Mouse (Mus musculus): ENCODE measurements at regions not wholly inside any gene's neighbourhood (a gene's known extent, or its start where the extent isn't known, plus 50 kb on each side); places are given as distances from the start of the nearest gene placed in this dataset.
"Not testable (repeated sequence)": the region's sequence is repeated elsewhere in the genome, so short reads cannot be mapped to it uniquely, and the experiment has no call there.

GRCm38 (mm10) chr6:62573611-62574010 lies 682.1 kb upstream of the Grid2 start:
- Histone ChIP-seq H3K9me3 (replicated peaks; ENCODE audit: control insufficient read depth, low read length) (no peaks in the 10 kb centered on the region), H3K4me3 (ENCODE audit: low read depth, low read length) (no peak overlapping the region), H3K36me3 (replicated peaks; ENCODE audit: control insufficient read depth, insufficient read depth, low read depth, low read length) (no peaks in the 10 kb centered on the region), H3K27me3 (ENCODE audit: control insufficient read depth, insufficient read depth, low read length) (no peaks in the 10 kb centered on the region), H3K4me1 (ENCODE audit: control insufficient read depth, insufficient read depth, low read length) (no peaks in the 10 kb centered on the region), H3K9ac (replicated peaks; ENCODE audit: low read length) (no peak overlapping the region), H3K27ac (replicated peaks; ENCODE audit: low read depth, low read length) (no peak overlapping the region), H3K4me2 (ENCODE audit: low read depth, low read length) (no peak overlapping the region)
- no peak for DNase-seq (ENCODE audit: low spot score)
- ATAC-seq (replicated peaks; ENCODE audit: insufficient number of reproducible peaks, low FRiP score, low TSS enrichment, low read depth): no peak
- 76% methylated on average over 4 of the region's 4 CpGs for WGBS

- ATAC-seq (replicated peaks; ENCODE audit: insufficient number of reproducible peaks, low FRiP score, low TSS enrichment, low read depth) (no peak), DNase-seq (ENCODE audit: low spot score) (peak; percentile 63)
- Histone ChIP-seq H3K36me3 (replicated peaks; ENCODE audit: control insufficient read depth, insufficient read depth, low read depth, low read length) (no peaks in the 10 kb centered on the region), H3K4me1 (ENCODE audit: control insufficient read depth, insufficient read depth, low read length) (no peaks in the 10 kb centered on the region), H3K9me3 (replicated peaks; ENCODE audit: control insufficient read depth, low read length) (no peaks in the 10 kb centered on the region), H3K9ac (replicated peaks; ENCODE audit: low read length) (no peak overlapping the region), H3K27me3 (ENCODE audit: control insufficient read depth, insufficient read depth, low read length) (no peaks in the 10 kb centered on the region), H3K4me2 (ENCODE audit: low read depth, low read length) (no peak overlapping the region), H3K4me3 (ENCODE audit: low read depth, low read length) (no peak overlapping the region), H3K27ac (replicated peaks; ENCODE audit: low read depth, low read length) (no peak overlapping the region)
- 20% methylated on average over 5 of the region's 5 CpGs for WGBS
These were observed 679.5 kb upstream of the Grid2 start for GRCm38 (mm10) chr6:62576200-62576599.

- no peaks in the 10 kb centered on the region for H3K9me3 ChIP-seq (replicated peaks; ENCODE audit: control insufficient read depth, low read length)
- no peak overlapping the region for H3K9ac ChIP-seq (replicated peaks; ENCODE audit: low read length)
- H3K27me3 ChIP-seq (ENCODE audit: control insufficient read depth, insufficient read depth, low read length): no peaks in the 10 kb centered on the region
- H3K4me1 ChIP-seq (ENCODE audit: control insufficient read depth, insufficient read depth, low read length): no peaks in the 10 kb centered on the region
- H3K36me3 ChIP-seq (replicated peaks; ENCODE audit: control insufficient read depth, insufficient read depth, low read depth, low read length): no peaks in the 10 kb centered on the region
- no peak overlapping the region for H3K4me3 ChIP-seq (ENCODE audit: low read depth, low read length)
- no peak overlapping the region for H3K27ac ChIP-seq (replicated peaks; ENCODE audit: low read depth, low read length)
- DNase-seq (ENCODE audit: low spot score): no peak
- ATAC-seq (replicated peaks; ENCODE audit: insufficient number of reproducible peaks, low FRiP score, low TSS enrichment, low read depth): no peak
- H3K4me2 ChIP-seq (ENCODE audit: low read depth, low read length): no peak overlapping the region
These were observed 635.1 kb upstream of the Grid2 start for GRCm38 (mm10) chr6:62620543-62620942.

DNA sequence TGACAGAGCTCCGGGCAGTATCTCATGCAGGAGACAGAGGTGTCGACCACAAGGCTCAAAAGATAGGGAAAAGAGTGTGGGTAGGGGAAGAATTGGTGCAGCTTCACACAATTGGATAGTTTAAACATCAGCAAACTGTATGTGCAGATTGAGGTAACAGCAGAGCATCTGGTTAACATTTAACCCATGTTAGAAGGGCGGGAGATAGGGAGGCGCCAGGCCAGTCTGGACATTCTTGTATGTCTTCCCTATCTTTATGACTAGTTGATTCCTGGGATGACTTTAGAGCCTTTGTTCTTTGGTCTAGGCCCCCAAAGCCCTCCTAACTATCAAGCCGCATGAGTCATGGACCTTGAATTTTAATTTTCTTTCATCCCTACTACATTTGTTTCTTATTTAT lies 587.6 kb upstream of the Grid2 start:
- 91% methylated on average over 5 of the region's 5 CpGs for WGBS
- DNase-seq (ENCODE audit: low spot score); H3K4me3 ChIP-seq (ENCODE audit: low read depth, low read length): not testable (repeated sequence)

DNA sequence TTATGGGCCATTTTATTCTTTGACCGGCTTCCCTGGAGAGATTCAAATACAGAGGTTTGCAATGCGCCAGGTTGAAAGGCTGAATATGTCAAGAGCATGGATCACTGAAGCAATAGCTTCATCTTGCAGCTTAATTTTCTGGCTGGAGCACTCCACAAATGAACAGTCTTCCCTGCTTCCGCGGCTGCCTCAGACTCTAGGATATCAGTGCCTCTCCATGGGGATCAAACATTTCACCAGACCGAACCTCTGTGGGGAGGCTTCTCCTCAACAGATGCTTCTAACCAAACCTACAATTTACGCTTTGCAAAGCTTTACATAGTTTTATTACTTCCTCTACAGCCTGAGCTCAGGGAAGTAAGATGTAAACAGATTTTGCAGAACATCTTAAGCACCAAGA lies 537.3 kb upstream of the Grid2 start:
- H3K36me3 ChIP-seq (replicated peaks; ENCODE audit: control insufficient read depth, insufficient read depth, low read depth, low read length): no peaks in the 10 kb centered on the region
- no peak overlapping the region for H3K4me3 ChIP-seq (ENCODE audit: low read depth, low read length)
- H3K4me2 ChIP-seq (ENCODE audit: low read depth, low read length): no peak overlapping the region
- no peaks in the 10 kb centered on the region for H3K4me1 ChIP-seq (ENCODE audit: control insufficient read depth, insufficient read depth, low read length)
- DNase-seq (ENCODE audit: low spot score) (no peak), ATAC-seq (replicated peaks; ENCODE audit: insufficient number of reproducible peaks, low FRiP score, low TSS enrichment, low read depth) (no peak)
- 69% methylated on average over 6 of the region's 6 CpGs for WGBS
- no peak overlapping the region for H3K27ac ChIP-seq (replicated peaks; ENCODE audit: low read depth, low read length)
- H3K9ac ChIP-seq (replicated peaks; ENCODE audit: low read length): no peak overlapping the region
- no peaks in the 10 kb centered on the region for H3K9me3 ChIP-seq (replicated peaks; ENCODE audit: control insufficient read depth, low read length)
- H3K27me3 ChIP-seq (ENCODE audit: control insufficient read depth, insufficient read depth, low read length): no peaks in the 10 kb centered on the region

More for the DNA sequence above, 587.6 kb upstream of the Grid2 start:
- not testable (repeated sequence) for H3K4me2 ChIP-seq (ENCODE audit: low read depth, low read length); H3K27me3 ChIP-seq (ENCODE audit: control insufficient read depth, insufficient read depth, low read length); ATAC-seq (replicated peaks; ENCODE audit: insufficient number of reproducible peaks, low FRiP score, low TSS enrichment, low read depth); H3K9ac ChIP-seq (replicated peaks; ENCODE audit: low read length); H3K4me1 ChIP-seq (ENCODE audit: control insufficient read depth, insufficient read depth, low read length); H3K27ac ChIP-seq (replicated peaks; ENCODE audit: low read depth, low read length); H3K9me3 ChIP-seq (replicated peaks; ENCODE audit: control insufficient read depth, low read length); H3K36me3 ChIP-seq (replicated peaks; ENCODE audit: control insufficient read depth, insufficient read depth, low read depth, low read length)

- 65% methylated on average over 5 of the region's 5 CpGs for WGBS
- no peak overlapping the region for H3K9ac ChIP-seq (replicated peaks; ENCODE audit: low read length)
These were observed 536.0 kb upstream of the Grid2 start for GRCm38 (mm10) chr6:62719541-62720155.

More at GRCm38 (mm10) chr6:62719541-62720155, 536.0 kb upstream of the Grid2 start:
- H3K4me3 ChIP-seq (ENCODE audit: low read depth, low read length): no peak overlapping the region
- no peaks in the 10 kb centered on the region for H3K27me3 ChIP-seq (ENCODE audit: control insufficient read depth, insufficient read depth, low read length)
- H3K4me2 ChIP-seq (ENCODE audit: low read depth, low read length): no peak overlapping the region
- DNase-seq (ENCODE audit: low spot score) (no peak), ATAC-seq (replicated peaks; ENCODE audit: insufficient number of reproducible peaks, low FRiP score, low TSS enrichment, low read depth) (no peak)
- H3K27ac ChIP-seq (replicated peaks; ENCODE audit: low read depth, low read length): no peak overlapping the region
- no peaks in the 10 kb centered on the region for H3K36me3 ChIP-seq (replicated peaks; ENCODE audit: control insufficient read depth, insufficient read depth, low read depth, low read length)
- H3K9me3 ChIP-seq (replicated peaks; ENCODE audit: control insufficient read depth, low read length): no peaks in the 10 kb centered on the region
- no peaks in the 10 kb centered on the region for H3K4me1 ChIP-seq (ENCODE audit: control insufficient read depth, insufficient read depth, low read length)
